Mouse (Mus musculus): ENCODE measurements around the gene Hist4h4. TPM values are rescaled to one million over a fixed set of nuclear protein-coding genes. Genes with fewer than 3 reads are reported as not detected.
A peak's percentile ranks its signal among the peaks of the same experiment; 100 is the strongest.

The Hist4h4 gene
- total RNA-seq, 2 experiments from 2014 or later = 7.9 to 10.4 TPM

DNA sequence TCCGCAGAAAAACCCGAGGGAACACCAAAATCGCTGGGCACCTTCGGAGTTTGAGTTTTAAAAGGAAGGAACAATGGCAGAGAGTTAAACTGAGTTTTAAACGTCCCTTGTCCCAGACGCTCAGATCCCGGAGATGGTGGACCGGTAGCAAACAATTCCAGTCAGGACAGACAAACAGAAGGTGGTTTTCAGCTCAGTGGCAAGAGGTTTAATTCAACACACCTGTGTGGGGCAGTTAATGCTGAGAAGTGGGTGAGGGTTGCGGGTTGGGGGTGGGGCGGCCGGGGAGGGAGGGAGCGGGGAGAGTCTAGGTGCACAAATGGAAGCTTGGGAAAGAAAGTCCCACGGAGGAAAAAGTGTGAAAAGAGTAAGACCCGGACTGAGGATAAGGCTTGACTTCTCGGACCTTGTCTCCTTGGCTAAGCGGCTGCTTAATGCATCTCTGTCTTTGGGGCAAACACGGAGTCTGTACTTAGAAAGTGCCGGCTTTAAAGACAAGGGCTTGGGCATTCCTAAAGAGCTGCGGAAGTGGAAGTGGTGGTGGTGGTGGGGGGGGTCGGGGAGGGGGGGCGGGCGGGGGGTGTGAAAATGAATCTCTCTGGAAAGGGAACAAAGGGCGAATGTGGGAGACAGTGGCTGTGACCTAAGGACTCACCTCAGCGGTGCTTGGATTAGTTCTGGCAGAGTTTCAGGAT is 10.2 kb downstream of the Hist4h4 start:
- DNase-seq (ENCODE audit: low spot score in 2 of 2) = no peak

DNA sequence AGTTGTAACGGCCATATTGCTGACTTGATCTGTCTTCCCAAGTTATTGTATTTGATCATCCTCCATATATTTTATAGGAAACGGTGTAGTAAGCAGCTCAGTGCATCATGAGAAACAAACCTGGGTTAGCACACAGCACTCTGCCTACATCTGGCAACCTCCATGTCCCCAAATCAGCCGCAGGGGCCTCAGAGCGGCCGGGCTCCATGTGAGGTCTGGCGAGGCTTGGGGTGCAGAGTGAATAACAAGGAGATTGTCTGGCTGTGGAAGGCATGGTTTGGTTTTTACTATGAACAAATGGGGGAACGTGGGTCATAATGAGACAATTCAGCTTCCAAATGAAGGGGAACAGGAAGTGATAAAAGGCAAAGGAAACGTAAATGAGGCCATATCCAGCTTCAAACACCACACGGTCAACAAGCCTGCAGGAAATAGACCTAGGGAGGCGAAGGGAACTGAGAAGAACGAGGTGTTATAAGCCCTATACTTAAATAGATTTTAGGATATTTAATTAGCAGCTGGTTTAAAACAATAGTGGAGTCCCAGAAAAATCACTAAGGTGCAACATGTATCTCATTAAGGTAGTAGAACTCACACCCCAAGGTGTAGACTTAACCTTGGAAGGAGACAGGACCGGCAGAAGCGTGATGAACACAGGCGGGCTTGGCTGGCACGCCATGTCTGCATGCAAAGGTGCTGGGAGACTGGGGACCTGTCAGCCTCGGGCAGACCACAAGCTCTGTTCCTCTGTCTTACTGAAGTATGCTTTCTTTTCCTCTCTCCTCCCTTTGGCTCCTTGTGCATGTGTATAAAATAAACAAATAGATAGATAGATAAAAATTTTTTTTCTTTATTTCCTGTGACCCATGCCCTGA is 11.1 kb downstream of the Hist4h4 start:
- no peak for DNase-seq (ENCODE audit: low spot score in 2 of 2)
- intact Hi-C loops (cut with DNase I) = no loop called here

More for the DNA sequence above, 10.2 kb downstream of the Hist4h4 start:
- intact Hi-C loops (cut with DNase I) = no loop called here

DNA sequence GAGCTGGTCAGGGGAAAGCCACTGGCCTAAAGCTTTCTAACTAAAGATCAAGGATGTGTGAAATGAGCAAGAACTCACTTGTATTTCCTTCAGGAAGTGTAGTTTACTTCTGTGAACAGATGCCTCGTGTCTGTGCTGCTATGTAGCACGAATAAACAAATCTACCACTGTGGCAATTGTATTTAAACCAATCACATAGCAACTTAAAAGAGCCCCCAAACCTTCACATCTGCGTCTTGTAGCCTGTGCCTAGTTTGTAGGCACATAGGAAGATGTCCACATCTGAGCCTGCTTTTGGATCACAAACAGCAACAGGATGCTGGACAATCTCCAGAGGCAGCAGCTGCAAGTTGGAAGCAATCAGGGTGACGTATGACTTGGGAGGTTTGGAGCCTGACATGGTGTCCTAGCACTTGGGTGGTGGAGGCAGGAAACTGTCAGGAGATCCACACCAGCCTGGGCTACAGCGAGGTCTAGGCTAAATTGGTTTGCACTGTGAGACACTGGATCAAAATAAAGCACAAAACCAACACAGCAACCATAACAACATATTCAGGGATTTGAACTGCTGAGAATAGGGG is 14.7 kb downstream of the Hist4h4 start:
- no peak for DNase-seq (ENCODE audit: low spot score in 2 of 2)

DNA sequence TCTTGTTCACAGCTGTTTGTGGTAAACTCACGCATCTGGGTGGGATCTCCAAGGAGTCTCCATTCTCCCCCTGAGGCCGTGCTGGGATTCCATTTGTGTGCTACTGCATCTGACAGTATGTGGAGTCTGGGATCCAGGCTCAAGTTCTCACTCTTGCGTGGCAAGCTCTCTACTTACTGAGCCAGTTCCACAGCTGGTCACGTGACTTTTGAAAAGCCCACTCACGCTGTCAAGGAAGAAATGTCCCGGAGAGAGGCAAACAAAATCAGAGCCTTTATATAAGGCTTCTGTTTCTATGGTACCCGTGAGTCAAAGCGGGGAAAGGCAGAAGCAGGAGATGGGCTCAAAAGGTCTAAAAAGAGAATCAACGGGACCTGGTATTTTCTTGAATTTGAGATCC is 21.5 kb downstream of the Hist4h4 start:
- intact Hi-C loops (cut with DNase I) = no loop called here
- DNase-seq (ENCODE audit: low spot score in 2 of 2) = peak; percentile 59 to 84

More for the DNA sequence above, 14.7 kb downstream of the Hist4h4 start:
- intact Hi-C loops (cut with DNase I) = no loop called here

DNA sequence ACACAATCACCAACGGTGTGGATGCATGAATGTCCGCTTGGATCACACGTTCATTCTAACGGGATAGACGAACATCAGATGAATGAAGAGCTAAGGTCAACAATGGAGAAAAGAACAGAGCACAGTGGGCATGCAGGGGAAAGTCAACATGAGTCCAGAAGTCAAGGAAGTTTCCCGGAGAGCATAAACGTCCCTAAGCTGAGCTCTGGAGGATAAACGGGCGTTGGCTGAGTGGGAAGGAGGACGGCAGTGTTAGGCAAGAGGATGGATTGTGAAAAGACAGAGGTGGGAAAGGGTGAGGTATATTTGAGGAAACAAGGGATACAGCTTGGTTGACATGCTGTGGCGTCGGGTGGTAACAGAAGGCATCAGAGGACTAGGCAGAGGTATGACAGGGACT is 22.1 kb downstream of the Hist4h4 start:
- intact Hi-C loops (cut with DNase I) = no loop called here
- DNase-seq (ENCODE audit: low spot score in 2 of 2) = no peak

DNA sequence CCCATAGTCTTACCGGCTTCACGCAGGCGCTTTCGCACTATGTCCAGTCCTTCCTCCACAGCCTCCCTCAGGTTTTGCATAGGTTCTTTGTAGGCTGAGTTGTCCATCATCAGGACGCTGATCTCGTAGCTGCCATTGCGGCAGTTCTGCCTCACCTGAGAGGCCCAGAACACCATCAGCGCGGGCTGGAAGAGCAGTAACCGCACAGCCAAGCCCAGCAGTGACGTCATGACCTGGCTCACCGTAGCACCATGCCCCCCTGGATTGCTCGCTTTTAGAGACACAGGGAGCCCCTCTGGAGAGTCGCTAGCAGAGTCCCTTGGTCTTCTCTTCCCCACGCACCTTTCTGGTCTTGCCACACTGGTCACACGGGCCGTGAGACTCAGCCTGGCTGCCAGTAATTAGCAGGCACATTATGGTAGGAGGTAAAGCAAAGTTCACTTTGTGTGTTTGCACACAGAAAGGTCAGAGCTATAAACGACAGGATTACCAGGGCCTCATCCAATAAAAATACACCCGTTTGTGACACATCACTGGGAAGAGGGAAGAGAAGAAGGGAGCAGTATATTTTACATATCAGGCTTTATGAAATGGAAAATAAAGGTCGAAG is 22.7 kb downstream of the Hist4h4 start, which contains the start of gene Gucy2c:
TSS of gene Gucy2c (minus strand) at position 389 of the 610 bp plus-strand sequence.
- intact Hi-C loops (cut with DNase I) = no loop called here
- no peak for DNase-seq (ENCODE audit: low spot score in 2 of 2)

DNA sequence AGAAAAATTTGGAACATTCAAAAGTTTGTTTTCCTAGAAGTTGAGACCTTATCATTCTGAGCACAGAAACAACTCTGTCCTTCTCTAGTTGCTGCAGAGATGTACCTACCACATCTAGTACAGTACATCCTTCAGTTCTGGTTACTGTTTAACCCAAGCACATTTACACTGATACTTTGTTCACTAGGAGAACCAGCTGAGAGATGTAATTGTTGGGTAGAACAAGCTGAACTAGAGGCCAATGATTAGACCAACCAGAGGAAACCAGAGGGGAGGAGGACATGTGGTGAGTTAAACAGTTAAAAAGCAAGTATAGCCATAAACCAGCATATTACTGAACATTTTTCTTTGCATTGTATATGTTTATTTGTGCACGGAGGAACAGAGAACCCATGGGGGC is 27.8 kb downstream of the Hist4h4 start:
- no peak for DNase-seq (ENCODE audit: low spot score in 2 of 2)
- intact Hi-C loops (cut with DNase I) = no loop called here

DNA sequence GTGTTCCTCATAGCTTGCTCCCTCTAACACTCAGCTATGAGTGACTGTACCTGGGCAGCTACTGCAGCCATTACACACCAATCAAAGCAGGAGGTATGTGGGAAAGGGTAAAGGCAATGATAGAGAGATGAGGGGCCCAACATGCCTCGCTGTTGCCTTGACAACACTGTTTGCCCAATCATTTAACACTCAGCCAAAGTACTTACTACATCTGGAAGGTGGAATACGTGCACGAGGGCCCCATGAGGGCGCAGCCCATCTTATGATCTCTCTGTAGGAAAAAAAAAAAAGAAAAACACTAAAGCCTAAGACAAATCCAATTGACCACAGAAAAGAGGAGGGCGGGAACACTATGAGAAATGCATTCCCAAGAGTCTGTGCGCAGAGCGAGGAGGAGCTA is 34.4 kb downstream of the Hist4h4 start:
- DNase-seq (ENCODE audit: low spot score in 2 of 2) = no peak

DNA sequence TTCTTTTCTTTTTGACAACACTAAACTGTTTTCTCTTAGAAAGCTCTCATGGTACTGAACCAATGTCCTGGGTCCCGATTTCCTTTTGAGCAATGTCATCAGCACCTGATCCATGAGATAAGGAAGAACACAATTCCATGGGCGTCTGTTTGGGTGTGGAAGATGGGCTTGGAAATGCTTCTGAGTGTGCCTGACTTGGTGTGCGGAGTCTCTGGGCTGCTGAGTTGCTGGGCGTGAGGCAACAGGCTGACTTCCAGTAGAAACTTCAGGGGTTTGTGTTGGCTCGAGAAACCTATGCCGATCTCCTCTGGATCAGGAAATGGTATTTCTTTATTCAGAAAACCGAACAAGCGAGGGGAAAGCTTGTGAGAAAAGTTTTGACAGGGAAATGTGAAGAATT is 35.1 kb downstream of the Hist4h4 start:
- intact Hi-C loops (cut with DNase I) = no loop called here
- DNase-seq (ENCODE audit: low spot score in 2 of 2) = no peak

More for the DNA sequence above, 34.4 kb downstream of the Hist4h4 start:
- intact Hi-C loops (cut with DNase I) = no loop called here

DNA sequence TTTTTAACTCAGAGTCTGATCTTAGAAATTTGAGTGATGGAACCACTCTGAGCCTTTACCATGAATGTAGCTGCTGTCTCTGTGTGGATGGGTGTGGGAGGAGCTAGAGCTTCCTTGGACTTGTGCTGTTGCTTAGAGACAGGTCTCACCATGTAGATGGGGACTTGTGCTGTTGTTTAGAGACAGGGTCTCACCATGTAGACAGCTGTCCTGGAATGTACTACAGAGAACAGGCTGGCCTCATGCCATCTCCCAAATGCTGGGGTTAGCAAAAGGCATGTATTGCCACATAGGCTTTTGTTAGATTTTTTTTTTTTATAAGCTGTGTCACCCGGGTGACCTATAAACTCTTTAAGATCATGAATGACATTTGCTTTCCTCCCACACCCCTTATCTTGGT is 40.3 kb downstream of the Hist4h4 start:
- intact Hi-C loops (cut with DNase I) = no loop called here
- DNase-seq (ENCODE audit: low spot score in 2 of 2) = peak; percentile 15 to 33

Small RNA genes within 50 kb of the gene (microRNA-seq; reads per million reads assigned to microRNA genes)
- gene Gm44364 = 0 reads per million in 2 experiments

Other genes starting within 250 kb of the Hist4h4 start
- under 1 TPM; 0.33 to 0.47 TPM for gene Plbd1, start 142.5 kb downstream of the Hist4h4 start, total RNA-seq (2021)
- under 1 TPM; 0.42 to 0.57 TPM for gene Gucy2c, start 22.6 kb downstream of the Hist4h4 start, total RNA-seq (2021)
- gene H2afj, start 3.8 kb upstream of the Hist4h4 start, total RNA-seq (2021) = 10 to 100 TPM; 65.7 to 66.8 TPM
- 1 to 10 TPM; 2.7 to 4.8 TPM for gene BC049715, start 23.2 kb upstream of the Hist4h4 start, total RNA-seq (2021)
- 100 to 1,000 TPM; 120 to 128 TPM for gene Wbp11, start 23.8 kb upstream of the Hist4h4 start, total RNA-seq (2021)
- gene Smco3, start 31.0 kb upstream of the Hist4h4 start, total RNA-seq (2021) = 1 to 10 TPM; 2.1 to 4.2 TPM
- under 1 TPM in 1 of 2 experiments, not detected in 1; 0.21 TPM for gene Art4, start 53.3 kb upstream of the Hist4h4 start, total RNA-seq (2021)
- 10 to 100 TPM; 44.9 to 54.4 TPM for gene Mgp, start 71.4 kb upstream of the Hist4h4 start, total RNA-seq (2021)
- gene Erp27, start 117.8 kb upstream of the Hist4h4 start, total RNA-seq (2021) = under 1 TPM; 0.34 to 0.81 TPM
- gene Pde6h, start 119.4 kb upstream of the Hist4h4 start, total RNA-seq (2021) = 1 to 10 TPM; 1.3 to 1.6 TPM
- 10 to 100 TPM; 16.6 to 17.0 TPM for gene Arhgdib, start 137.5 kb upstream of the Hist4h4 start, total RNA-seq (2021)